Mouse (Mus musculus): ENCODE measurements around the gene Vstm2l. TPM values are rescaled to one million over a fixed set of nuclear protein-coding genes. Genes with fewer than 3 reads are reported as not detected.

Gene Vstm2l
- polyA plus RNA-seq, 1 experiment from 2014 or later, result 0.90 TPM

DNA sequence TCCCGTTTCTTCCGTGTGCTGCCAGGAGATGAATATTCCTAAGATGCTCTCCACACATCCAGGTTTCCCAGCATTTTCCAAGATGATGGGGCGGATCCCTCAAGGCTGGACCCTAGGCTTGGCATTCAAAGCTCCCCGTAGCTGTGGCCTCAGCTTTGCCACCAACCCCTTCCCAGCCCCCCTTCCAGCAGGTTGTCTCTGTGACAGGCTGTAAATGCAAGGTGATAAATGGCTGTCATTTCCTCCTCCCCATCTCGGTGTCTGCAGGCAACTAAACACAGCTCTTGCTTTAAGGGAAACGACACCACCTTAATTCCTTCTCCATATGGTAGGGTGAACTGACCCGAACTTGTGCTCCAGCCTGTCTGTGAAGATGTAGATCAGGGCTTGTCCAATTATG lies 61.1 kb downstream of the Vstm2l start:
- TF ChIP-seq CTCF (IDR thresholded peaks at IDR 0.05; ENCODE audit: low read depth), result no peak
- ATAC-seq, result no peak
- H3K27ac ChIP-seq (ENCODE audit: low read depth, low read length), result no peak overlapping the region
- H3K9me3 ChIP-seq (ENCODE audit: control insufficient read depth), result no peaks in the 10 kb centered on the region
- H3K27me3 ChIP-seq (replicated peaks; ENCODE audit: control insufficient read depth, insufficient read depth, low read length), result 0 out of 2 replicates have a peak, but pooled peaks cover 9% of the 10 kb centered on the region
- WGBS, result 6% methylated on average over 7 of the region's 7 CpGs
- H3K4me1 ChIP-seq (replicated peaks; ENCODE audit: control insufficient read depth, insufficient read depth, low read length), result no peaks in the 10 kb centered on the region
- H3K4me2 ChIP-seq (replicated peaks; ENCODE audit: low read depth), result no peak overlapping the region
- H3K36me3 ChIP-seq (ENCODE audit: control insufficient read depth, insufficient read depth), result no peaks in the 10 kb centered on the region
- no peak overlapping the region for H3K9ac ChIP-seq (ENCODE audit: low read depth, low read length)
- H3K4me3 ChIP-seq (ENCODE audit: low read depth, low read length), result no peak overlapping the region

- H3K9me3 ChIP-seq (ENCODE audit: control insufficient read depth), result no peaks in the 10 kb centered on the region
- ATAC-seq, result no peak
- H3K27ac ChIP-seq (ENCODE audit: low read depth, low read length), result no peak overlapping the region
- no peak for TF ChIP-seq CTCF (IDR thresholded peaks at IDR 0.05; ENCODE audit: low read depth)
- H3K9ac ChIP-seq (ENCODE audit: low read depth, low read length), result no peak overlapping the region
- no peak overlapping the region for H3K4me2 ChIP-seq (replicated peaks; ENCODE audit: low read depth)
- H3K27me3 ChIP-seq (replicated peaks; ENCODE audit: control insufficient read depth, insufficient read depth, low read length), result 0 out of 2 replicates have a peak, but pooled peaks cover 9% of the 10 kb centered on the region
- no peak overlapping the region for H3K4me3 ChIP-seq (ENCODE audit: low read depth, low read length)
- no peaks in the 10 kb centered on the region for H3K4me1 ChIP-seq (replicated peaks; ENCODE audit: control insufficient read depth, insufficient read depth, low read length)
- H3K36me3 ChIP-seq (ENCODE audit: control insufficient read depth, insufficient read depth), result peaks cover 4% of the 10 kb centered on the region; the same call in 1 of the 2 replicates
- WGBS, result 68% methylated on average over 5 of the region's 5 CpGs
Observed at GRCm38 (mm10) chr2:157979241-157979640, 64.8 kb downstream of the Vstm2l start.

- H3K4me3 ChIP-seq (ENCODE audit: low read depth, low read length), result no peak overlapping the region
- no peaks in the 10 kb centered on the region for H3K4me1 ChIP-seq (replicated peaks; ENCODE audit: control insufficient read depth, insufficient read depth, low read length)
- no peaks in the 10 kb centered on the region for H3K27me3 ChIP-seq (replicated peaks; ENCODE audit: control insufficient read depth, insufficient read depth, low read length)
- ATAC-seq, result no peak
- peaks cover 9% of the 10 kb centered on the region; the same call in 1 of the 2 replicates for H3K36me3 ChIP-seq (ENCODE audit: control insufficient read depth, insufficient read depth)
- 77% methylated on average over 3 of the region's 3 CpGs for WGBS
- no peak overlapping the region for H3K27ac ChIP-seq (ENCODE audit: low read depth, low read length)
- H3K9ac ChIP-seq (ENCODE audit: low read depth, low read length), result no peak overlapping the region
- no peak overlapping the region for H3K4me2 ChIP-seq (replicated peaks; ENCODE audit: low read depth)
- TF ChIP-seq CTCF (IDR thresholded peaks at IDR 0.05; ENCODE audit: low read depth), result no peak
- no peaks in the 10 kb centered on the region for H3K9me3 ChIP-seq (ENCODE audit: control insufficient read depth)
Observed at GRCm38 (mm10) chr2:157982727-157983126, 68.3 kb downstream of the Vstm2l start.

DNA sequence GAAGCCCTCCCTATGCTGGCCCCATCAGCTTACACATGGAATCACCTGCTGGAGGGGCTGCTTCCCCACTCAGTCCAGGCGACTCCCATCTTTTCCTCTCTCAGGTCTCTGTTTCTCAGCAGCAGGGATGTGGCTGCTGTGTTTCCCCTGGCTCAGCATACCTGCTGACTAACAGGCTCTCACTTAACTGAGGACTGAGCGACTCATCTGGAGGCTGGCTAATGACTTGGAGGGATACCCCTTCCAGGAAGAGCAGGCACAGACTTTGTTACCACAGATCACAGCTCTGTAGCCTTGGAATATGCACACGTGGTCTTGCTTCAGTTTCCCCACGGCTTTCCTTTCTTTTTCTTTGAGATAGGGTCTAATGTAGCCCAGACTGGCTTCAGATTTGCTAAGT lies 68.8 kb downstream of the Vstm2l start:
- TF ChIP-seq CTCF (IDR thresholded peaks at IDR 0.05; ENCODE audit: low read depth), result no peak
- no peak overlapping the region for H3K4me2 ChIP-seq (replicated peaks; ENCODE audit: low read depth)
- ATAC-seq, result no peak
- H3K36me3 ChIP-seq (ENCODE audit: control insufficient read depth, insufficient read depth), result peaks cover 9% of the 10 kb centered on the region; the same call in 1 of the 2 replicates
- no peak overlapping the region for H3K27ac ChIP-seq (ENCODE audit: low read depth, low read length)
- no peaks in the 10 kb centered on the region for H3K9me3 ChIP-seq (ENCODE audit: control insufficient read depth)
- no peak overlapping the region for H3K9ac ChIP-seq (ENCODE audit: low read depth, low read length)
- H3K4me3 ChIP-seq (ENCODE audit: low read depth, low read length), result no peak overlapping the region
- H3K27me3 ChIP-seq (replicated peaks; ENCODE audit: control insufficient read depth, insufficient read depth, low read length), result no peaks in the 10 kb centered on the region
- H3K4me1 ChIP-seq (replicated peaks; ENCODE audit: control insufficient read depth, insufficient read depth, low read length), result no peaks in the 10 kb centered on the region
- WGBS, result 77% methylated on average over 4 of the region's 4 CpGs

DNA sequence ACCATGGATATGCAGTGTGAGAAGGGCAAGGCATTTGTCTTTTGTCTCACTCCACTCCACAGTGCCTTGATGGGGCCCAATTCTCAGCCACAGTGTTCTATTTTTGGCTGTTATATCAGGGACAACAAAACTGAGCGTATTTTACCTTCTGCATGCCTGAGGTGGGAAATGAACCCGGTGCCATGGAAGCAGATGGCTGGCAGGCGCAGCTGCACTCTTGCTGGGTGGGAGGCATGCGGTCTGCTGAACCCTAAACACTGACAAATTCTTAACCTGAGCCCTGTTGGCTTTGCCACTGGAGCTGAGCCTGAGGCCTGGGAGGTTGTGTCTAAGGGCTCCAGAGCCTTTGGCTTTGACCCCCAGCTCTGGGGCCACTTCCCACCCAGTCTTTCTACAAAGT lies 71.2 kb downstream of the Vstm2l start:
- no peak overlapping the region for H3K27ac ChIP-seq (ENCODE audit: low read depth, low read length)
- H3K4me2 ChIP-seq (replicated peaks; ENCODE audit: low read depth), result no peak overlapping the region
- no peaks in the 10 kb centered on the region for H3K9me3 ChIP-seq (ENCODE audit: control insufficient read depth)
- ATAC-seq, result no peak
- H3K9ac ChIP-seq (ENCODE audit: low read depth, low read length), result no peak overlapping the region
- H3K4me3 ChIP-seq (ENCODE audit: low read depth, low read length), result no peak overlapping the region
- no peaks in the 10 kb centered on the region for H3K27me3 ChIP-seq (replicated peaks; ENCODE audit: control insufficient read depth, insufficient read depth, low read length)
- TF ChIP-seq CTCF (IDR thresholded peaks at IDR 0.05; ENCODE audit: low read depth), result no peak
- 90% methylated on average over 4 of the region's 4 CpGs for WGBS
- H3K36me3 ChIP-seq (ENCODE audit: control insufficient read depth, insufficient read depth), result peaks cover 9% of the 10 kb centered on the region; the same call in 1 of the 2 replicates
- H3K4me1 ChIP-seq (replicated peaks; ENCODE audit: control insufficient read depth, insufficient read depth, low read length), result no peaks in the 10 kb centered on the region

DNA sequence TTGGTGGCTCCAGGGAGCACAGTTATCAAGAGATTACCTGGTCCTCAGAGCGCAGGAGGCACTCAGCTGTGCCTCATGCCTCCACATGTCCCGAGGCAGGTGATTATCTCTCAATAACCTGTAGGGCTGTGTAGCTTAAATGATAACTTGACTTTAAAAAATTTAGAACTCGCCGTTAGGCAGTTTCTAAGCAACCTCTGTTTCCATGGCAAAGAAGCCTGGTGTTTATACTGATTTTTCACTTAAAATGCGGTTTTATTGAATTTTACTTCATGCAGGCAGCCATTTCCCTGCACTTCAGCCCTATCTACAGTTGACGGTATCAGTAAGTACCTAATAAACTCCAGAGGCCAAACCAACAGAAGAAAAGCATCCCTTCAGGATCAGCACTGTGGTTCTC lies 71.8 kb downstream of the Vstm2l start:
- H3K9me3 ChIP-seq (ENCODE audit: control insufficient read depth), result no peaks in the 10 kb centered on the region
- 88% methylated on average over 6 of the region's 6 CpGs for WGBS

More for the DNA sequence above, 71.8 kb downstream of the Vstm2l start:
- H3K27ac ChIP-seq (ENCODE audit: low read depth, low read length), result no peak overlapping the region
- H3K4me3 ChIP-seq (ENCODE audit: low read depth, low read length), result no peak overlapping the region
- no peaks in the 10 kb centered on the region for H3K4me1 ChIP-seq (replicated peaks; ENCODE audit: control insufficient read depth, insufficient read depth, low read length)
- H3K27me3 ChIP-seq (replicated peaks; ENCODE audit: control insufficient read depth, insufficient read depth, low read length), result no peaks in the 10 kb centered on the region
- no peak overlapping the region for H3K4me2 ChIP-seq (replicated peaks; ENCODE audit: low read depth)
- no peak for ATAC-seq
- H3K9ac ChIP-seq (ENCODE audit: low read depth, low read length), result no peak overlapping the region
- TF ChIP-seq CTCF (IDR thresholded peaks at IDR 0.05; ENCODE audit: low read depth), result no peak
- H3K36me3 ChIP-seq (ENCODE audit: control insufficient read depth, insufficient read depth), result peaks cover 9% of the 10 kb centered on the region; the same call in 1 of the 2 replicates
